Comparison of ENCODE assay signal across 8 mouse cellular contexts in the genomic region with DNA sequence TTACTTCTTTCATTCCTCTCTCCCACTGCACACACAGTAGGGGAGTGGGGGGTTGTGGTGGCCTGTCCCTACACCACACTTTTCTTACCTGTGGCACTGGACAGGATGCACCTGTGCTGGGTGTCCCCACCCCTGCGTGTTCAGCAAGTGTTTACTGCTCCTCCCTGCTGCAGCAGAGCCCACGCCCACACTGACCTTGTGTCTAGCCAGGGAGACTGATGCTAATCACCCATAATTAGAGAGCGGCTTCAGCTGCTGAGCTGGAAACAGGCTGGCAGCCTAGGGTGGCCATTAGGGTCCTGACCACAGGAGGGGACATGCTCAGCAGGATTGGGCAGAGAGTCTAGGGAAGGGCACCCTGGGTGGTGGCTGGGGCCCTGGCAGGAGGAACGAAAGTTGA. TPM values are rescaled to one million over a fixed set of nuclear protein-coding genes. Genes with fewer than 3 reads are reported as not detected.
DNase-seq lines count a peak whose midpoint lies in the region; ATAC-seq and TF ChIP-seq lines count a peak whose summit lies in the region.

No protein-coding gene starts in this region.

- H3K36me3 ChIP-seq in kidney, embryonic 14.5 days (ENCODE audit: control insufficient read depth, insufficient read depth, low read length) = peaks cover 33% of the 10 kb centered on the region
- peaks cover 4% of the 10 kb centered on the region for H3K36me3 ChIP-seq in splenic B cell, adult 2 months (ENCODE audit: control insufficient read depth, insufficient read depth, low read length, poor library complexity, severe bottlenecking)

- H3K4me2 ChIP-seq in kidney, embryonic 14.5 days (replicated peaks; ENCODE audit: low read depth, low read length) = no peak overlapping the region; the same call in 1 of the 2 replicates

- no peaks in the 10 kb centered on the region for H3K27me3 ChIP-seq in cerebellum, adult 2 months (ENCODE audit: control insufficient read depth, insufficient read depth, low read length)
- no peaks in the 10 kb centered on the region for H3K27me3 ChIP-seq in kidney, embryonic 14.5 days (ENCODE audit: control insufficient read depth, insufficient read depth, low read length)
- no peaks in the 10 kb centered on the region for H3K27me3 ChIP-seq in splenic B cell, adult 2 months (ENCODE audit: control insufficient read depth, insufficient read depth, low read length, poor library complexity, severe bottlenecking)

- H3K27ac ChIP-seq in cerebellum, adult 2 months (ENCODE audit: insufficient read depth, low read length) = peak overlapping the region; percentile 98; the same call in 1 of the 2 replicates
- peak overlapping the region; percentile 37; the same call in 1 of the 2 replicates for H3K27ac ChIP-seq in kidney, embryonic 14.5 days (ENCODE audit: low read depth, low read length)

- peaks cover 10% of the 10 kb centered on the region for H3K4me1 ChIP-seq in cerebellum, adult 2 months (ENCODE audit: control insufficient read depth, insufficient read depth, low read length)
- H3K4me1 ChIP-seq in kidney, embryonic 14.5 days (ENCODE audit: control insufficient read depth, insufficient read depth, low read length) = peaks cover 19% of the 10 kb centered on the region

- no peak for TF ChIP-seq POLR2A in cerebellum, adult 2 months (IDR thresholded peaks at IDR 0.05; ENCODE audit: borderline replicate concordance, insufficient read depth, low read length)

- ATAC-seq in kidney, embryonic 14.5 days (ENCODE audit: low FRiP score, low TSS enrichment) = no peak

- no peak for DNase-seq in cerebellum, adult 2 months
- DNase-seq in cerebellum, postnatal 14 days = no peak
- peak; percentile 68 for DNase-seq in retina, postnatal 1 day
- no peak for DNase-seq in retina, embryonic 14.5 days (ENCODE audit: low spot score)
- peak; percentile 44 for DNase-seq in splenic B cell, adult 2 months (ENCODE audit: low read depth, low spot score)
- DNase-seq in adrenal gland, postnatal 25 days = no peak
- DNase-seq in embryo, embryonic 10.5 days (ENCODE audit: low spot score) = no peak

- H3K4me3 ChIP-seq in cerebellum, adult 2 months (replicated peaks; ENCODE audit: insufficient read depth, low read depth, low read length) = no peak overlapping the region
- H3K4me3 ChIP-seq in kidney, embryonic 14.5 days (ENCODE audit: low read length) = no peak overlapping the region; the same call in 1 of the 2 replicates

- 71% methylated on average over 4 of the region's 4 CpGs for WGBS in cerebellum, adult 2 months
- 72% methylated on average over 4 of the region's 4 CpGs for WGBS in kidney, embryonic 14.5 days

- no peaks in the 10 kb centered on the region for H3K9me3 ChIP-seq in kidney, embryonic 14.5 days (ENCODE audit: control insufficient read depth, low read length)

- peak overlapping the region; percentile 78; the same call in 1 of the 2 replicates for H3K9ac ChIP-seq in kidney, embryonic 14.5 days (ENCODE audit: low read depth, low read length)

- TF ChIP-seq CTCF in cerebellum, adult 2 months (IDR thresholded peaks at IDR 0.05; ENCODE audit: borderline replicate concordance, insufficient read depth, low read depth, low read length) = no peak

RNA-seq across cellular contexts. Expression of a gene that starts 1.7 kb away (rescaled TPM):
- 113 and 117 TPM in 2 replicates for polyA plus RNA-seq in cerebellum, adult 2 months (2012; rRNA removed)
- 353 and 447 TPM in 2 replicates for polyA plus RNA-seq in kidney, embryonic 14.5 days (2014; fragmentation: Nextera tagmentation; extraction: Ambion mirVana)
- total RNA-seq in adrenal gland, postnatal 25 days (2021) = 66.1 and 86.8 TPM in 2 replicates

RNA-seq across cellular contexts. Expression of a gene that starts 14.5 kb away (rescaled TPM):
- 28.3 and 32.5 TPM in 2 replicates for polyA plus RNA-seq in cerebellum, adult 2 months (2012; rRNA removed)
- 62.2 and 62.6 TPM in 2 replicates for polyA plus RNA-seq in kidney, embryonic 14.5 days (2014; fragmentation: Nextera tagmentation; extraction: Ambion mirVana)
- 98.1 and 129 TPM in 2 replicates for total RNA-seq in adrenal gland, postnatal 25 days (2021)

RNA-seq across cellular contexts. Expression of a gene that starts 24.0 kb away (rescaled TPM):
- 252 and 274 TPM in 2 replicates for polyA plus RNA-seq in cerebellum, adult 2 months (2012; rRNA removed)
- polyA plus RNA-seq in kidney, embryonic 14.5 days (2014; fragmentation: Nextera tagmentation; extraction: Ambion mirVana) = 95.1 and 117 TPM in 2 replicates
- total RNA-seq in adrenal gland, postnatal 25 days (2021) = 191 and 217 TPM in 2 replicates

RNA-seq across cellular contexts. Expression of a gene that starts 28.5 kb away (rescaled TPM):
- polyA plus RNA-seq in cerebellum, adult 2 months (2012; rRNA removed) = 0.08 and 0.11 TPM in 2 replicates
- 0.12 TPM in 1 of 2 replicates, not detected in the other for polyA plus RNA-seq in kidney, embryonic 14.5 days (2014; fragmentation: Nextera tagmentation; extraction: Ambion mirVana)
- 0.15 and 0.19 TPM in 2 replicates for total RNA-seq in adrenal gland, postnatal 25 days (2021)

RNA-seq across cellular contexts. Expression of a gene that starts 42.5 kb away (rescaled TPM):
- 0.28 and 0.51 TPM in 2 replicates for polyA plus RNA-seq in cerebellum, adult 2 months (2012; rRNA removed)
- polyA plus RNA-seq in kidney, embryonic 14.5 days (2014; fragmentation: Nextera tagmentation; extraction: Ambion mirVana) = 0.31 and 0.41 TPM in 2 replicates
- 2.2 and 5.7 TPM in 2 replicates for total RNA-seq in adrenal gland, postnatal 25 days (2021)

Comparison
In these comparisons a context has a peak if more than half of its experiments do, and no peak if none do; other contexts are left out.
1. DNase-seq: peak in retina, postnatal 1 day (single experiment) and splenic B cell, adult 2 months (single experiment); none in cerebellum, adult 2 months (0 of 2), cerebellum, postnatal 14 days (0 of 2), retina, embryonic 14.5 days (single experiment), adrenal gland, postnatal 25 days (single experiment) and embryo, embryonic 10.5 days (single experiment).